Mouse (Mus musculus) ES-CJ7 (cell line): ENCODE measurements around the gene Cebpe.

Experiments
- DNase-seq: peaks from one replicate; pipeline ENCODE4 v3.0.0; 2011; ENCODE audit warnings: low read depth, low spot score

The Cebpe gene

GRCm38 (mm10) chr14:54676290-54676689 lies 35.7 kb downstream of the Cebpe start:
- no peak for DNase-seq

GRCm38 (mm10) chr14:54674317-54674716 lies 37.7 kb downstream of the Cebpe start:
- DNase-seq = no peak

- peak; percentile 44 for DNase-seq
Measured at GRCm38 (mm10) chr14:54669381-54669780, 42.6 kb downstream of the Cebpe start.

GRCm38 (mm10) chr14:54664477-54665222 lies 47.3 kb downstream of the Cebpe start:
- DNase-seq = no peak
